Mouse (Mus musculus): ENCODE measurements around the gene Abhd5. TPM values are rescaled to one million over a fixed set of nuclear protein-coding genes. Genes with fewer than 3 reads are reported as not detected.

Gene Abhd5
- polyA plus RNA-seq, 1 experiment from 2014 or later: 15.9 TPM

DNA sequence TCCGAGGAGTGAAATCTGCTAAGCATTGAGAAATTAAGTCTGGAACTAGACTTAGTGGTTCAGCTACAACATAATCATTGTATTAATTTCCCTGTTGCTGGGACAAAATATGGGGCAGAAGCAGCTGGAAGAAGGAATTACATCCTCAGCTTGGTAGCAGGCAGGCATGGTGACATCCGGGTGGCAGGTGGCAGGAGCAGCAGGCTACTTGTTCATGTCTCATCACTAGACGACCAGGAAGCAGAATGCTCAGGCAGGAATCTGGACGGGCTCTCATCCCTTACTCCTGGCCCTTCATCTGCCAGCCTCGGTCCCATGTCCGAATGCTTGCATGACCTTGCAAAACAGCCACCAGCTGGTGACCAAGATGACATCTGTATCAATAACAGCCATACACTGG lies 30.6 kb downstream of the Abhd5 start:
- H3K4me1 ChIP-seq: no peaks in the 10 kb centered on the region
- 88% methylated on average over 6 of the region's 6 CpGs for WGBS
- no peak overlapping the region for H3K27ac ChIP-seq
- no peaks in the 10 kb centered on the region for H3K9me3 ChIP-seq (replicated peaks)
- no peak overlapping the region for H3K4me2 ChIP-seq
- H3K27me3 ChIP-seq: no peaks in the 10 kb centered on the region
- ATAC-seq: no peak
- no peak overlapping the region for H3K4me3 ChIP-seq
- H3K36me3 ChIP-seq (ENCODE audit: poor library complexity, severe bottlenecking): peaks cover 3% of the 10 kb centered on the region; the same call in 1 of the 2 replicates
- H3K9ac ChIP-seq: no peak overlapping the region

GRCm38 (mm10) chr9:122386015-122386414 lies 34.6 kb downstream of the Abhd5 start:
- Histone ChIP-seq H3K9me3 (replicated peaks) (no peaks in the 10 kb centered on the region), H3K4me3 (no peak overlapping the region), H3K4me2 (no peak overlapping the region), H3K36me3 (ENCODE audit: poor library complexity, severe bottlenecking) (no peaks in the 10 kb centered on the region), H3K27me3 (no peaks in the 10 kb centered on the region), H3K9ac (no peak overlapping the region), H3K4me1 (no peaks in the 10 kb centered on the region), H3K27ac (no peak overlapping the region)
- 95% methylated on average over 3 of the region's 3 CpGs for WGBS
- ATAC-seq: no peak

DNA sequence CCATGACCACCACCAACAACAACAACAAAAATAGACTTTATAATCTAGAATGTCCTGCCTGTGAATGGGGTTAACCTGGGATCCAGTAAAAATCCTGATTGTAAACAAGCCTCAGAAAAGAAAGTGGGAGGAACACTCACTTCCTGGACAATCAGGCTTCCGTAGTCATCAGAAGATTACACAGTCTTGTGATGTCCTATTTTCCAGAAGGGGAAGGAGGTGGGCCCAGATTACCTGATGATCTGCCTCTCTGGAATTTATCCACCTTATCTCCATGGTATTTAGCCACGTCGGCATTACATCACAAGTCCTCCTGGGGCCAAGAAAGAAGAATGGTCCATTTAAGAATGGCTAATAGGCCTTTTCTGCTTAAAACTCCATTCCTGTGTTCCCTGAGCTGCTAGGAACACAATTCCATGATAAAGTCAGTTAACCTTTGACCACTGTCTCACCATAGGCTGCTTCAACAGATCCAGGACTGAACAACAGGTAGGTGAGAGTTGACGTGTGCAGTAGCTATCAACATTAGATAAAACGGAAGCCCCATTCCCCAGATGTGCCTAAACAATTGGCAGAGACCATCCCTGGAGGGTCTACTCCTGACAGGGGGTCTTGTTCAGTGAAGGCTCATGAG lies 38.0 kb downstream of the Abhd5 start:
- H3K9ac ChIP-seq: no peak overlapping the region
- H3K27ac ChIP-seq: no peak overlapping the region
- no peaks in the 10 kb centered on the region for H3K4me1 ChIP-seq
- H3K9me3 ChIP-seq (replicated peaks): no peaks in the 10 kb centered on the region
- no peaks in the 10 kb centered on the region for H3K36me3 ChIP-seq (ENCODE audit: poor library complexity, severe bottlenecking)
- H3K4me3 ChIP-seq: no peak overlapping the region
- H3K4me2 ChIP-seq: no peak overlapping the region
- ATAC-seq: no peak
- 87% methylated on average over 5 of the region's 5 CpGs for WGBS
- H3K27me3 ChIP-seq: no peaks in the 10 kb centered on the region

GRCm38 (mm10) chr9:122395816-122396215 lies 44.4 kb downstream of the Abhd5 start:
- Histone ChIP-seq H3K27ac (no peak overlapping the region), H3K4me3 (no peak overlapping the region), H3K36me3 (ENCODE audit: poor library complexity, severe bottlenecking) (no peaks in the 10 kb centered on the region), H3K9ac (no peak overlapping the region), H3K27me3 (no peaks in the 10 kb centered on the region), H3K4me2 (no peak overlapping the region), H3K4me1 (0 out of 2 replicates have a peak, but pooled peaks cover 4% of the 10 kb centered on the region), H3K9me3 (replicated peaks) (no peaks in the 10 kb centered on the region)
- 79% methylated on average over 5 of the region's 5 CpGs for WGBS
- ATAC-seq: no peak

GRCm38 (mm10) chr9:122397156-122397555 lies 45.7 kb downstream of the Abhd5 start:
- Histone ChIP-seq H3K27me3 (no peaks in the 10 kb centered on the region), H3K36me3 (ENCODE audit: poor library complexity, severe bottlenecking) (no peaks in the 10 kb centered on the region), H3K4me3 (no peak overlapping the region), H3K4me2 (no peak overlapping the region), H3K9ac (no peak overlapping the region), H3K27ac (no peak overlapping the region), H3K9me3 (replicated peaks) (no peaks in the 10 kb centered on the region), H3K4me1 (0 out of 2 replicates have a peak, but pooled peaks cover 4% of the 10 kb centered on the region)
- ATAC-seq: no peak
- 100% methylated on average over 1 of the region's 1 CpGs for WGBS

DNA sequence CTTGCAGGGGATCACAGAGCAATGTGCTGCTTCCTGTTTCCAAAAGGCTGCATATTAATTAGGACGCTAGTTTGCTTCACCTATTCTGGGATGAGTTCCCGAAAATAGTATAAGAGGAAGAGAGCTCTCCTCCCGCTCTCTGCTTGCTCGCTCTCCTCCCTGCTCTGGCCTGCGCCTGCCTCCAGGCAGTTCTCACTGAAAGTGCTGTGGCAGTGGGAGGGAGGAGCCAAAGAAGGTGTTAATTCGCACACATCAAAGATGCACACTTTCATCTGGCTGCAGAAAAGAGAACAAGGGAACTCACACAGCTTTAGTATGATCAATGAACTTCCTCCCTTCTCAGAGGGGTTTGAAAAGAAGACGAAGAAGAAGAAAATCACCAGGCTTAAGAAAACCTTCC lies 47.3 kb downstream of the Abhd5 start:
- 58% methylated on average over 7 of the region's 7 CpGs for WGBS
- ATAC-seq: no peak

GRCm38 (mm10) chr9:122401239-122401638 lies 49.8 kb downstream of the Abhd5 start:
- no peaks in the 10 kb centered on the region for H3K9me3 ChIP-seq (replicated peaks)
- no peak overlapping the region for H3K9ac ChIP-seq
- no peaks in the 10 kb centered on the region for H3K27me3 ChIP-seq
- 89% methylated on average over 4 of the region's 4 CpGs for WGBS
- H3K4me1 ChIP-seq: 0 out of 2 replicates have a peak, but pooled peaks cover 4% of the 10 kb centered on the region
- H3K4me3 ChIP-seq: no peak overlapping the region
- H3K36me3 ChIP-seq (ENCODE audit: poor library complexity, severe bottlenecking): no peaks in the 10 kb centered on the region
- H3K27ac ChIP-seq: no peak overlapping the region
- no peak for ATAC-seq
- no peak overlapping the region for H3K4me2 ChIP-seq

More for the DNA sequence above, 47.3 kb downstream of the Abhd5 start:
- no peak overlapping the region for H3K27ac ChIP-seq
- no peaks in the 10 kb centered on the region for H3K27me3 ChIP-seq
- H3K9ac ChIP-seq: no peak overlapping the region
- no peaks in the 10 kb centered on the region for H3K9me3 ChIP-seq (replicated peaks)
- H3K4me2 ChIP-seq: no peak overlapping the region
- H3K4me1 ChIP-seq: 0 out of 2 replicates have a peak, but pooled peaks cover 4% of the 10 kb centered on the region
- no peaks in the 10 kb centered on the region for H3K36me3 ChIP-seq (ENCODE audit: poor library complexity, severe bottlenecking)
- no peak overlapping the region for H3K4me3 ChIP-seq

- 0 out of 2 replicates have a peak, but pooled peaks cover 4% of the 10 kb centered on the region for H3K4me1 ChIP-seq
- no peak overlapping the region for H3K4me2 ChIP-seq
- H3K9ac ChIP-seq: no peak overlapping the region
- H3K27ac ChIP-seq: no peak overlapping the region
- ATAC-seq: no peak
- no peaks in the 10 kb centered on the region; the same call in 1 of the 2 replicates for H3K27me3 ChIP-seq
- H3K36me3 ChIP-seq (ENCODE audit: poor library complexity, severe bottlenecking): no peaks in the 10 kb centered on the region
- no peaks in the 10 kb centered on the region for H3K9me3 ChIP-seq (replicated peaks)
- no peak overlapping the region for H3K4me3 ChIP-seq
- WGBS: 93% methylated on average over 16 of the region's 16 CpGs
Observed at GRCm38 (mm10) chr9:122410437-122411175, 59.2 kb downstream of the Abhd5 start.

DNA sequence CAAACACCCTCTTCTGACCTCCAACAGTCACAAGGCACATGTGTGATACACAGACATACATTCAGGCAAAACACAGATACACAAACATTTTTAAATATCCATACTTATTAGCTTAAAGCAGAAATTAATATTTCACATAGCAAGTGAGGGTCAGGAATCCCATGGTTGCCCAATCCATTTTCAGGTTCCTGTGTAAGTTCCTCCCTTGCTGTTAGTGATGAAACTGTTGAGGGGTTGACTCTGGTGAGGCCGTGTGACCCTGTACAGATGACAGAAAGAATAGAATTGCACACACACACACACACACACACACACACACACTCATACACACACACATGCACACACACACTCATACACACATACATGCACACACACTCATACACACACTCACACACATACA lies 63.2 kb downstream of the Abhd5 start:
- Histone ChIP-seq H3K9me3 (replicated peaks) (no peaks in the 10 kb centered on the region), H3K27me3 (peaks cover 21% of the 10 kb centered on the region), H3K36me3 (ENCODE audit: poor library complexity, severe bottlenecking) (no peaks in the 10 kb centered on the region), H3K27ac (no peak overlapping the region), H3K4me2 (no peak overlapping the region), H3K4me1 (peaks cover 25% of the 10 kb centered on the region), H3K9ac (no peak overlapping the region), H3K4me3 (no peak overlapping the region)
- no peak for ATAC-seq
- 95% methylated on average over 1 of the region's 1 CpGs for WGBS

DNA sequence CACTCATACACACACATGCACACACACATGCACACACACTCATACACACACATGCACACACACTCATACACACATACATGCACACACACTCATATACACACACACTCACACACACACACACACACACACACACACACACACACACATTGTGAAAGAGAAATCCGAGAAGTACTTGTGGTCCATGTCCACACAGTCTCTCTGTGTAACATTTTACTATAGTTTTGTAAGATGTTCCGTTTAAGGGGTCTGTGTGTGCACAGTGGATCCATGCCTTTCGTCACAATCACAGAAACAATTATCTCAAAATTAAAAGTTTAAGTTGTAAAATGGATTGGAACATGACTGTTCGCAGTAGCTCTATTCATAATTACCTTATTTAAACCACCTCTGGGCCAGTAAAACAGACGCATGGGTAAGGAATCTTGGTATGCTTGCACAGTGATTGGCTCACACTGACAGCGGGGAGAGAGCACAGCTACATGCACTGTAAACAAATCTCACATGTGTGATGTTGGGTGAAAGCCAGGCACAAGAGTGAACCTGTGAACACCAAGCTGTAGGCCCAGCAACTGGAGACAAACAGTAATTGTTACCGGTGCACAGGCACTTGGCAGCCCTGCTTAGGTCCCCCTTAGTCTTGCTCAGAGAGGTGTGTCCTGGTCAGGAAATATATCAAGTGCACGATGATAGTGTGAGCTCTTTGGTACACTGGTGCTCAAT lies 63.8 kb downstream of the Abhd5 start:
- 81% methylated on average over 8 of the region's 8 CpGs for WGBS
- Histone ChIP-seq H3K4me2 (no peak overlapping the region), H3K27ac (no peak overlapping the region), H3K4me3 (no peak overlapping the region), H3K9me3 (replicated peaks) (no peaks in the 10 kb centered on the region), H3K9ac (no peak overlapping the region), H3K36me3 (ENCODE audit: poor library complexity, severe bottlenecking) (no peaks in the 10 kb centered on the region), H3K4me1 (peaks cover 25% of the 10 kb centered on the region), H3K27me3 (peaks cover 27% of the 10 kb centered on the region)
- ATAC-seq: no peak

DNA sequence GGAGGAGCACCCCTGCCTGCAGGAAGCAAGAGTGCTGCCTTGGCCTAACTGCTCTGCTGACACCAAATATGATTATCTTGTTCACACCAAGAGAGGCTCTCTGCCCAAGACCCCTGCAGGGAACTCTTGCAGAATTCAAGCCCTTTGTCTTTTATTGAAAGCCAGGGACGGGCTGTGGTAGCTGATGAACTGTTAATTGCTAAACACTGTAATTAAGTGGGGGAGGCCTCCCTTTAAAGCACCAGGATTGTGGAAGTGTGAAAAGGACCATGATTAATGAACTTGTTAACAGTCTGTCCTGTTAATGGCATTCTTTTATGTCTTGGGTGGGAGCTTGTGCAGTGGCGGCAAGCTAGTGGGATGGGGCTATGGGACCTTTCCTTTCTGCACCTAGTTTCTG lies 65.2 kb downstream of the Abhd5 start:
- H3K27me3 ChIP-seq: peaks cover 38% of the 10 kb centered on the region
- WGBS: 0% methylated on average over 2 of the region's 2 CpGs
- H3K9me3 ChIP-seq (replicated peaks): no peaks in the 10 kb centered on the region
- H3K4me3 ChIP-seq: no peak overlapping the region
- no peak overlapping the region for H3K9ac ChIP-seq
- H3K27ac ChIP-seq: 0 out of 2 replicates have a peak overlapping the region, but pooled peaks have one; percentile 31
- no peaks in the 10 kb centered on the region for H3K36me3 ChIP-seq (ENCODE audit: poor library complexity, severe bottlenecking)
- ATAC-seq: peak; percentile 76; the same call in 1 of the 2 replicates
- H3K4me2 ChIP-seq: no peak overlapping the region
- peaks cover 25% of the 10 kb centered on the region for H3K4me1 ChIP-seq

GRCm38 (mm10) chr9:122420195-122420756 lies 68.9 kb downstream of the Abhd5 start:
- ATAC-seq: no peak
- WGBS: 78% methylated on average over 5 of the region's 5 CpGs
- H3K4me1 ChIP-seq: peaks cover 24% of the 10 kb centered on the region
- H3K4me2 ChIP-seq: no peak overlapping the region
- H3K27me3 ChIP-seq: peaks cover 62% of the 10 kb centered on the region
- no peak overlapping the region for H3K9ac ChIP-seq
- H3K4me3 ChIP-seq: no peak overlapping the region
- no peaks in the 10 kb centered on the region for H3K36me3 ChIP-seq (ENCODE audit: poor library complexity, severe bottlenecking)
- H3K9me3 ChIP-seq (replicated peaks): no peaks in the 10 kb centered on the region
- no peak overlapping the region for H3K27ac ChIP-seq

All from forebrain, embryonic 13.5 days (tissue).